Mouse (Mus musculus) c-Kit-positive CD71-negative TER-119-negative erythroid progenitor cells, embryonic 14.5 days (primary cell): ENCODE results near the gene Hist1h2bh.
"Not testable (repeated sequence)": the region's sequence is repeated elsewhere in the genome, so short reads cannot be mapped to it uniquely, and the experiment has no call there.

ENCODE experiments used
- DNase-seq: peaks from one replicate; pipeline ENCODE4 v3.0.0-alpha.2; 2013; ENCODE audit warnings: low read depth

The Hist1h2bh gene

GRCm38 (mm10) chr13:23542999-23543607, at the start of gene Hist1h2bh:
TSS of gene Hist1h2bh (minus strand) at chr13:23543392.
- DNase-seq = peak; percentile 90

GRCm38 (mm10) chr13:23592614-23593013, 49.4 kb upstream of the Hist1h2bh start:
- DNase-seq = no peak

DNA sequence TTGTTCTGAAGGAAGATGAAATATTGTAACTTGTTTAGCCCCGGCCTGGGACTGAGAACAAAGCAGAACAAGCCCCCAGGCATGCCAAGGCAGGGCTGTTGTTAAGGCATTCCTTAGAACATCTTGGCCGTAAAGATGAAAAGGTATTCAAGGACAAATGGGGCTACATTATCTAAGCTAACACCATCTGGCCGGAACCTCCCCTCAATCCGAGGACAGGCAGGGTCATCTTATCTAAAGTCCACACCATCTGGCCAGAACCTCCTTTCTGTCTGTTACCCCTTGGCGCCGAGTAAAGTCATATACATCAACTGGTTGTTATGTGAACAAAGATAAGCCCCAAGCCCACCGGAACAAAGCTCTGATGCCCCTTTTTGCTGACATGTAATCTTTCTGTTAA, 48.7 kb upstream of the Hist1h2bh start:
- not testable (repeated sequence) for DNase-seq

GRCm38 (mm10) chr13:23591206-23591605, 48.0 kb upstream of the Hist1h2bh start:
- no peak for DNase-seq

- no peak for DNase-seq
Observed at GRCm38 (mm10) chr13:23586940-23587225, 43.7 kb upstream of the Hist1h2bh start.

DNA sequence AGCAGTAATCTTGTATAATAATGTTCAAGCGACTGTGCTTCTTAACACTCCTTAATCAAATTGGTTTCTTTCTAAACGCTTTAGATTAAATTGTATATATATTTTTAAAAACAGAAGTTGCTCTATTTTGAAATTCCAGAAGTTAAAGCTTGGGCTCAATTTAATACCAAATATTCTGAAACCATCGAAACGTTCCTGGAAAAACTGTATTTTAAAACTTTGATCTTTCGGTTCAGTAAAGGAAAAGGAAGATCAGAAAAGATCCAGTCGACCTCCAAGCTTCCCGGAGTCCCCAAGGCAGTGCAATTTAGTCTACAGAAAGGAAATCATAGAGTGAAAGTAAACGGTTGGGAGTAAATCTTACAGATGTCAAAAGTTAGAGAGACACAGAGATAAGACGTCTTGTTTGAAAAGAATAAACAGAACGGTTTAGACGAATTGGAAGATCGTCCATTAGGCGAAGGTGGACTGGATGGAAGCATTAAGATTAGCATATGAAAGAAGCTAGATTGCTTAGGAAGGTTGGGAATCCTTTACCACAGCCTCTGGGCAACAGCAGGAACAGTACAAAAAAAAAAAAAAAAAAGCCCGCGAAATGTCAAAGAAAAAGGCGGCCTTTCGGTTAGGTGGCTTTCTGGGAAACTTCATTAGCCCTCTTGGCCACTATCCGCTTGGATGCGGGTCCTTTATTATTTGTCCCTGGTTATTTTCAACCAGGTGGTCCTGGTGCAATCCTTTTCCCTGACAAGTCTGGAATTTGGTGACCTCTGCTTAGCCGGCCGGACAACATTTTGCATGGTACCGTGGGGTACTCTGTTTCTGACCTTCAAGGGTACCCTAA, 43.1 kb upstream of the Hist1h2bh start:
- DNase-seq = no peak

DNA sequence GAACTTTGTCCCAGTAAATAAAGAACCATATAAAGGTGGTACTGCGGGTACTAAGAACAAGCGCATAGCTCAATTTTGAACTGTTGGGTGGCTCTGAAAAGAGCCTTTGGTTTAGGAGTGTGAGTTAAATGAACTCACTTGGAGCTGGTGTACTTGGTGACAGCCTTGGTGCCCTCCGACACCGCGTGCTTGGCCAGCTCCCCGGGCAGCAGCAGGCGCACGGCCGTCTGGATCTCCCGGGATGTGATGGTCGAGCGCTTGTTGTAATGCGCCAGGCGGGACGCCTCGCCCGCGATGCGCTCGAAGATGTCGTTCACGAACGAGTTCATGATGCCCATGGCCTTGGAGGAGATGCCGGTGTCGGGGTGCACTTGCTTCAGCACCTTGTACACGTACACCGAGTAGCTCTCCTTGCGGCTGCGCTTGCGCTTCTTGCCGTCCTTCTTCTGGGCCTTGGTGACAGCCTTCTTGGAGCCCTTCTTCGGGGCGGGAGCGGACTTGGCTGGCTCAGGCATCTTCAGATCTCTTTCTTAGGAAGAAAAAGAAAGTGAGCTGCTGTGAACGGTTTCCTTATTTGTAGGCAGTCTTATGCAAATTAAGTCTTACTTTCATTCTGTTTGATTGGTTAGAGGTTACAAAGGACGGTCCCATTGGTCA, 42.4 kb upstream of the Hist1h2bh start:
- peak; percentile 86 for DNase-seq

DNA sequence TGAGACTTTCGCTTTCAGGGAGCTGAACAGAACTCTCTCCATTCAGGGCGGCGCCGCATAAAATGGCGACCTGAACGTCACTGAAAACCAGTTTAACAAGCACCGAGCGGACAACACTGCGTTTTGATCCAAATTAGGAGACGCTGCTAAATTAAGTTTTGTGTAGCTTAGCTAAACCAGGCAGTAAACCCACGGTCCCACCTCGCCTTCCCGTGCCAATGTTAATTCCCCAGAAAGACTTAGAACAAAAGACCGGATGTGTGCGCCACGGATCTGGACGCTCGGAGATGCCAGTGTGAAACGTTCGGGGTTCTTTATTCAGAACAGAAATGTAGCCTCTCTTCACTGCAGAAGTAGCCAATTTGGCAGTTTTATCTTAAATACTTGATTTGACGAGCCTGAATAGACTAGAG, 41.8 kb upstream of the Hist1h2bh start:
- DNase-seq = no peak

DNA sequence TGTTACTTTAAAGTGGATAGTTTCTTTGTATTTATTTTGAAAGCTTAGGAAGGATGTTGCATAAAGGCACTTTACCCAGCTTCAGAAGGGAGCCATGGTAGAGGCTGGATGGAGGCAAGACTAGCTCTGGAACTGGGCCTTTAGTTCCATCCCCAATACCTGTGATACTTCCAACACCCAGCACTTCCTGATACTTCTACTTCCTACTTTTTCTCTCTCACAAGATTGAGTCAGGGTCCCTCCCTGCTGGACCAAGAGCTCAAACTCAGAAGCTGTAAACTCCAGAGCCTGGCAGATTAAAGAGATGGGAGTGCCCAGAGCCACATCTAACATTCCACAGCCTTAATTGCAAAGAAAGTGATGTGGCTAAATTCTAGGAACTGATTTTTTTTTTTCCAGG, 41.1 kb upstream of the Hist1h2bh start:
- DNase-seq = no peak

DNA sequence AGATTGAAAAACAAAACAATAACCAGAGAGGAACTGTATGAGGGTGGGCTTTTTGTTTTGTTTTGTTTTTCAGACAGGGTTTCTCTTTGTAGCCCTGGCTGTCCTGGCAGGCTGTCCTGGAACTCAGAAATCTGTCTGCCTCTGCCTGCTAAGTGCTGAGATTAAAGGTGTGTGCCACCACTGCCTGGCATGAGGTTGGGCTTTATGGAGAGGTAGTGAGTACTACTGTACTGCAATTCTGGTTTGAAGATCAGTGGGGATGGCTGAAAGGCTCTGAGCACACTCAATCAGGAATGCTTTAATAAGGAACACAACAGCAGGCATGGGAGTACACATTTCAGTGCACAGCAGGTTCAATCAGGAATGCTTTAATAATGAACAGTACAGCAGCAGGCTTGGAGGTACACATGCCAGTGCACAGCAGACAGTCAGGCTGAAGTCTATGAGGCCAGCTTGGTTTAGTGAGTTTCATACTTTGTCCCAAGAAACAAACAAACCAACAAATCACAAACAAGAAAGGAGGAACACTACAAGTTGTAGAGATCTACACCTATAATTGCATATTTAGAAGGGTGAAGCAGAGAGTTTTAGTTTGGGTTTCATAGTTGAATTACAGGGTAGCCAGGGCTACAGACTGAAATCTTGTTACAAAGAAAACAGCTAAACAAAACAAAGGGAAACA, 40.3 kb upstream of the Hist1h2bh start:
- DNase-seq = no peak

- DNase-seq = no peak
Observed at GRCm38 (mm10) chr13:23582219-23583056, 39.2 kb upstream of the Hist1h2bh start.

- peak; percentile 97 for DNase-seq
Observed at GRCm38 (mm10) chr13:23581408-23582218, 38.4 kb upstream of the Hist1h2bh start, which contains the start of gene Hist1h4d. TSS of gene Hist1h4d (plus strand) at chr13:23581598.

DNA sequence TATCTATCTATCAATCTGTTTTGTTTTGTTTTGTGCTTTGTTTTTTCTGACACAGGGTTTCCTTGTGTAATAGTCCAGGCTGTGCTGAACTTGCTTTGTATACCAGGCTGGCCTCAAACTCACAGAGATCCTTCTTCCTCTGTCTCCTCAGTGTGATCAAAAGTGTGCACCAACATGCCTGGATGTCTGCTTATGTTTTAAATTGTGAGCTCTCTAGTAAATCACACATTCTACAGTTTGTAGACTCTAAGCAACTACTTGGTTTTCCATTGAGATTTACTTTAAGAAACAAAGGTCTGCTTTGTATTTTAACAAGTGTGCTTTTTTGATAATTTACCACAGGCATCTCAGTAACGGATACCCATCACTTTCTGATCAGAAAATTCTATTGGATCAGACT, 34.6 kb upstream of the Hist1h2bh start:
- no peak for DNase-seq

- no peak for DNase-seq
Observed at GRCm38 (mm10) chr13:23576906-23577639, 33.9 kb upstream of the Hist1h2bh start.

GRCm38 (mm10) chr13:23576351-23576881, 33.2 kb upstream of the Hist1h2bh start:
- no peak for DNase-seq

DNA sequence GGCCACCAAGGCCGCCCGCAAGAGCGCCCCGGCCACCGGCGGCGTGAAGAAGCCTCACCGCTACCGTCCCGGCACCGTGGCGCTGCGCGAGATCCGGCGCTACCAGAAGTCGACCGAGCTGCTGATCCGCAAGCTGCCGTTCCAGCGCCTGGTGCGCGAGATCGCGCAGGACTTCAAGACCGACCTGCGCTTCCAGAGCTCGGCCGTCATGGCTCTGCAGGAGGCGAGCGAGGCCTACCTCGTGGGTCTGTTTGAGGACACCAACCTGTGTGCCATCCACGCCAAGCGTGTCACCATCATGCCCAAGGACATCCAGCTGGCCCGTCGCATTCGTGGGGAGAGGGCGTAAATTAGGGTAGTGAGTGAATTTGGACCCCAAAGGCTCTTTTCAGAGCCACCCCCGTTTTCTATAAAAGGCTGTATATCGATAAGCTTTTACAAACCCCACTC, 32.7 kb upstream of the Hist1h2bh start:
- DNase-seq = not testable (repeated sequence)

DNA sequence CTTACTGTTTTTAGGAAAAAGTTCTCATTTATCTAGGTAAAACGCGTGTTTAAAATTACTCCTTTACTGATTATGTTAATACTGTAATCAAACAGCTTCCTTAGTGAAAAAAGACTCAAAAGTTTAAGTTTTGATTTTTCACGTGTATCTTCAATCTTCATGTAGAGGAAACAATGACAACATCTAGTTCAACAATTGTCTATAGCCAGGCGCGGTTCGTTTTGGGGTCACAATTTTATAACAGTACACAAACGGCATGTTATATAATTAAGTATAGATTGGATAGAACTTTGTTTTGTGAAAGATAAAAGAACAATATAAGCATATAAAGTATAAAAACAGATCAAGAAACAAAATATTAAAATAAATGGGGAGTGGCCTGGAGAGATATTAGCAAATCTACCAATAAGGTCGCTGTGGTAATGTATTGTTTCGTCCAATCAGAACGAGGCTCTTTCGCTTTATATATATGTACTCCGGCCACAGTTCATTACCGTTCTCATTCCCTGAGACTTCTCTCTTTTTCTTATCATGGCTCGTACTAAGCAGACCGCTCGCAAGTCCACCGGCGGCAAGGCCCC, 32.2 kb upstream of the Hist1h2bh start, which contains the start of gene Hist1h3d:
Hist1h3d (plus strand) TSS at position 493 of the 581 bp plus-strand sequence.
- DNase-seq = no peak

DNA sequence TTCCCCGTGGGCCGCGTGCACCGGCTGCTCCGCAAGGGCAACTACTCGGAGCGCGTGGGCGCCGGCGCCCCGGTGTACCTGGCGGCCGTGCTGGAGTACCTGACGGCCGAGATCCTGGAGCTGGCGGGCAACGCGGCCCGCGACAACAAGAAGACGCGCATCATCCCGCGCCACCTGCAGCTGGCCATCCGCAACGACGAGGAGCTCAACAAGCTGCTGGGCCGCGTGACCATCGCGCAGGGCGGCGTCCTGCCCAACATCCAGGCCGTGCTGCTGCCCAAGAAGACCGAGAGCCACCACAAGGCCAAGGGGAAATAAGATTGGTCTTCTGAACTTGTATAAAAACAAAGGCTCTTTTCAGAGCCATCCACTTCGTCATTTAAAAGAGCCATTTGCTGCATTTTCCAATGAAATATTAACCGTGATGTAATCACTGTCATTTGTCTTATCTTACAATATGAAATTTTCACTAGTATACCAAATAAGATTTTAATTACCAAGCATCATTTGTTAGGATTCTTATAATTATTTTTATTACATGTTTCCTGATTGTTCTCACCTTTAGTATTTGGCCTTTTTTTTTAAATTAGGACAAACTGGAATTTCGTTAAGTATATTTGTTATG, 31.5 kb upstream of the Hist1h2bh start:
- not testable (repeated sequence) for DNase-seq
